Mouse (Mus musculus) ovary, adult 10 weeks (tissue): ENCODE results near the gene Tmem97. TPM values are rescaled to one million over a fixed set of nuclear protein-coding genes. Genes with fewer than 3 reads are reported as not detected.

Source experiments
- polyA plus RNA-seq: library from polyadenylated mRNA; stranded (reverse); fragments of 350-450 nt; fragmentation: Illumina TruSeq; extraction: RNeasy Lipid Tissue Mini Kit (QIAGEN cat#74804); gene quantifications from one replicate; pipeline ENCODE4 v1.2.3, GENCODE M21; 2014

The Tmem97 gene
- polyA plus RNA-seq: 27.6 TPM

DNA sequence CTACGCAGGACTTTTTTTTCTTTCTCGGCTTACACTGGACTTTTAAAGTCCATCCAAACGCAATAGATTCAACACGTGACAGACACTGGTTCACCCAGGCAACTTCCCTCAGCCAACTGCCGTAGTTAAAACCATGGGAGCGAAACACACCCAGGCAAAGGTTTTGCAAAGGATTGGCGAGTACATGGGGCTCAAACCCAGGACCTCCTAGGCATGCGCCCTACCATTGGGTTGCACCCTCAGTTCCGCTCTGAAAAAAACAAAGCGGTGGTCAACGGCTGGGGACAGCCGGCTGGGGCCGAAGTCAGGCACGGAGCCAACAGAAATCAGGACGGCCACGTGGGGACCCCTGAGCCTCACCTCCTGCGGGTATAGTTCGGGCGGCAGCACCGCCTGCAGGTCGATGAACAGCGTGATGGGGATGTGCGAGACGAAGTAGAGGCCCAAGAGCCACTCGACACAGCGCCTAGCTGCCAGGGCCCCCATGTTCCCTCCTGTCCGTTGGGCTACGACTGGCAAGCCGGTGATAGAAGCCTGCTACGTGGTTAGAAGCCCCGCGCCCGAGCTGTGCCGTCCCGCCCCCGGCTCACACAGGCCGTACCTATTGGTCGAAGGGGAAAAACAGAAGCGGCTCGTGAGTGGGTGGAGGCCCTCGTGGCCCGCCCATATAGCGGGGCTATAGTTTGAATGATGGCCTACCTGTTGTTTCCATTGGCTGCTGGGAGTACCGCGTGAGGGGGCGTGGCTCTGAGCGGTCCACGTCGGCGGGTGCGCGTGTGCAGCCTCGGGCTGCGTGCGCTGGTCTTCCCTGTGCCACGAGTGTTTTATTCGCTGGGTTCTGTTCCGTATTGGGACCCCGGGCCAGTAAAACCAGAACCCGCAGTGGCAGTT, at the start of gene Tmem97:
Gene Tmem97 (minus strand): TSS at position 610 of the 891 bp plus-strand sequence.

DNA sequence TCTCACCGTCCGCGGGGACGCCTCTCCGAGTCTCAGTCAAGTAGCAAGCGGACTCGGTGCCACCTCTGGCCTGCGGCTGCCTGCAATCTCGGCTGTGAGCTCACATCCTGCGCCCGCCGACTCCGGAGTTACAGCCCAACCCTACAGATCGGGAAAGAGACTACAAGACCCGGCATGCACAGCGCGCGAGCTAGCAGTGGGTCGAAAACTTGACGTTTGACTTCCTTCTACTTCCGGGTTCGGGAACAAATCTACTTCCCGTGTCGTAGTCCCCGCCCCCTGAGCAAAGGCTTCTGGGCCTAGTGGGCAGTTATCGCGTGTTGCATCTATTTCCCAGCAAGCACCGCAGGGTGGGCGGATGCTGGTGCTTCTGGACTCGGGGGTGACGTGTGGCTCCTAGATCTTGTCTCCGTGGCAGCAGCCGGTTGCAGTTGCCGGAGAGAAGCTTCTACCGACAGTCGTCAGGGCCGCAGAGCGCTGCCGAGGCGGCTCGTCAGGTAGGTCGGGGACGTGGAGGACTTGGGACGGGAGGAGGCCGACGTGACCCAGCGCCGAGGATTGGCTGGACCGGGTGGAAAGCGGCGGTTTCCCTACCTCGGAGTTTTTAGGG, 14.4 kb downstream of the Tmem97 start, which contains the start of the genes Tnfaip1 and Ift20:
Gene Tnfaip1 (minus strand): TSS at position 253 of the 610 bp plus-strand sequence.
Gene Ift20 (plus strand): TSS at position 282 of the 610 bp plus-strand sequence.

DNA sequence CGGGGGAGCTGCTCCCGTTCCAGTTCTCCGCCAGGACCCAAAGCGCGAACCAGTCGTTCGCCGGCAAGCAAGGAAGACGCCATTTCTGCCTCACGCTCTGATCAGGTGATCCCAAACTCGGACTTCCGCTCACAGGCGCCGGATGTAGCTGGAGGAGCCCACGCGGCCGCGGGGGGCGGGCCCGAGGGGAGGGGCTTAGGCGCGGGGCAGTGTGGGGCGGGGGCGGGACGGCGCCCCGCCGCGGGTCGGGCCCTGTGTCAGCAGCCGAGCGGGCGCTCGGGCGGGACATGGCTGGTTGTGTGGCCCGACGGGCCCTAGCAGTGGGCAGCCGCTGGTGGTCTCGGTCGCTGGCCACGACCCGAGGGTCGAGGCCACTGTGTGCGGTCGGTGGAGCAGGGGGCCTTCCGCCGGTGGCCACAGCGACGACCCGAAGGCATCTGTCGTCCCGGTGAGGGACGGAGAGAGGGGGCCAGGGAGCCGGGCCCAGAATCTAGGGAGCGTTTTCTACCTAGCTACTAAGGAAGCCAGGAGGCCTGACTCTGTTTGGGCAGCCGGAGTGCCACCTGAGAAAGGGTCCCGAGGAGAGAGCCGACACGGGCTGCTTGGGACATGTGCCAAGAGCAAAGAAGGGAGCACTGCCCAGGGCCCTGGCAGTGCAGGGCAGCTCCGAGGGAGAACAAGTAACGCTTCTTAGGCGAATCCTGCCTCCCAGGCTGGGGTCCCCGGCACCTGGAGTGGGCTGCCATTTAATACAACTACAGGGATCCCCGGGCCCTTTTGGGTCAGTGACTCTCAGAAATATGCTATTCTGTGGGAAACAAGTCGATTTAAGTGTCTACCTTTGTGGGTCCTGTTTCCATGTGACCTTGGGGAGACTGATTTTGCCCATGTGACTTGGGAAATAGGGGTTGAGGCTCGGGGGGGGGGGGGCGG, 38.3 kb downstream of the Tmem97 start, which contains the start of the genes Tmem199 and Poldip2:
Gene Tmem199 (minus strand): TSS at position 148 of the 933 bp plus-strand sequence.
Gene Poldip2 (plus strand): TSS at position 169 of the 933 bp plus-strand sequence.

DNA sequence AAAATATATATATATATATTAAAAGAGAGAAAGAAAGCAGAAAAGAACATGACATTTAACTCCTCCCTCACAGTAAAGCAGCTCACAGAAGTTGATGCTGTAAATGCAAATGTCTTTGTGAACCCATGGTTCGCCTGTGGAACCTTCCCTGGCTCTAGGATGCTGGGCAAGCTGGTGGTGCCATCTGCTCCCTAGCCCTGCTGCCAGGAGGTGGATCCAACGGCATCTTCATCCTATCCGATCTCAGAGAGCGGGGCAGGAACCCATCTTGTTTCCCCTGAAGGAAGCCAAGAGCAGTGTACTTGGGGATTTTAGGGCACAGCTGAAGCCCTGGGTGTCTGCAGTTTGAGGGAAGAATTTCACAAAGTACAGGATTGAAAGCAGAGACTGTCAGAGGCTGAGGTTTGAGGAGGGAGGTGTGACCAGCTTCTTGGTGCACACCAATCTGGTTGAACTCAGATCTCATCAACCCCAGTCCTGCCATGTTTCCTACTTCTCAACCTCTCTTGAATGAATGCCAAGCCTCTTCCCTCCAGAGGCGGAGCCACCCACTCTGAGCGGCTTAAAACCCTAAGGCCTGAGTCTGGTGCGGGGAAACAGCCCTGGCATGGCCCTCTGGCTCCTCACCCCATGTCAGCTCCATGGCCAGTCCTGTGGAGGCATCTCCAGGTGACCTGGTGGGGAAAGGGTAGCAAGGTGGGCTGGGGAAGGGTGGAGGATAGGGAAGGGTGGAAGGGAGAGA, 47.5 kb downstream of the Tmem97 start, which contains the start of gene Sebox:
Gene Sebox (plus strand): TSS at position 539 of the 742 bp plus-strand sequence.

DNA sequence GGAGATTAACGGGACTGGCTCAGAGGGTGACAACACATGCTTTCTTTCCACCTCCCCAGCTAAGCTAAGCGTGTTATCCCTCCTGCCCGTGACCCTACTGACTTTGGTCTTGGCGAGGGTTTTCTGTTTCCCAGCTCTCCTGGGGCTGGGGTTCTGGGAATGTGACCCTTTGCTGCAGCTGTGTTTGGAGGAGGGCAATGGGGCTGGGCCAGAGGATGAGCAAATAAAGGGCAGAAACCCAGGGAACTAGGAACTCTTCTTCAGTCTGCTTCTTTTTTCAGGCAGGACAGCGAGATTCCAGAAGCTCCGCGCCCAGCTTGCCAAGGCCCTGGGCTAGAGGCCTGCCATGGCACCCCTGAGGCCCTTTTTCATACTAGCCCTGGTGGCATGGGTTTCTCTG, 51.6 kb downstream of the Tmem97 start, which contains the start of gene Vtn:
Gene Vtn (plus strand): TSS at position 88 of the 400 bp plus-strand sequence.

DNA sequence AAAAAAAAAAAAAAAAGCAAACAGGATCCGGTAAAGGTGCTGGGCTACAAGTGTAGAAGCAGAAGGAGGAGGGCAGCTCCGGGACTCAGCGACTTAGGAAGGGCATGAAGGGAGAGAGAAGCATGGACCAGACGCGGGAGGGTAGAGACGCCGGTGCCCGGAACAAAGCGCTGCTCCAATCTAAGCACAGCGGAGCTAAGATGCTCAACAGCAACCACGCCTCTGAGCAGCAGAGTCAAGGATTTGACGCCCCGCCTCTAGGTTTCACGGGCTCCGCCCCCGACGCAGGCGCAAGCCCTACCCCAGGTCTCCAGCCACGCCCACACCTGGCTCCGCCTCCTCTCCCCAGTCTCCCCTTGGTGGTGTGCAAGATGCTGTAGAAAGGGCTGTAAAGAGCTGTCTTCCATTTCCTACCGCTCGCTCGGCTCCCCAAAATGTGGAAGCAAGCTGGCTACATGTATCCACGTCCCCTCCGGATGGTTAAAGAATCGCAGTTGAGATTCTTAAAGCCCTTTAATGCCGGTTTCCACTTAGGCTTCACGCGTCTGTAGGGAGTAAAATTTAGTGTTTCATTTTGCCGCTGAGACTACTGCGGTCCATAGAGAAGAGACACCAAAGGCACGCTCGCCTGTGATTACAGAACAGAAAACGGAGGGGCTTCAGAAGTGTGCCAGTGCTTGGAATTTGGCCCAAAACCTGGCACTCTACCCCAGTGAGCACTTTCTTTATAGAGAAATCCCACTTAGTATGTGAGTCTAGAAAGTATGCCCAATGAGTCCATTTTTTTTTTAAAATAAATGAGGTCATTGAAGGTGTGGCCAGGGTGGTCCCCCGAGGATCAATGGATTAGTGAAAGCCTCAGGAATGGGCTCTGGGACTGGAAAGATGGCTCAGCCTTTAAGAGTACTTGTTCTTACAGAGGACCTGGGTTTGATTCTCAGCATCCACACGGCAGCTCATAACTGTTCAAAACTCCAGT, 52.7 kb downstream of the Tmem97 start, which contains the start of gene Sarm1:
Gene Sarm1 (minus strand): TSS at position 211 of the 979 bp plus-strand sequence.

Other genes with a start within 250 kb of the Tmem97 start
- 5.2 TPM for gene Spag5, start 249.2 kb downstream of the Tmem97 start, polyA plus RNA-seq
- 16.9 TPM for gene Aldoc, start 227.8 kb downstream of the Tmem97 start, polyA plus RNA-seq
- 3.0 TPM for gene Pigs, start 222.4 kb downstream of the Tmem97 start, polyA plus RNA-seq
- 6.0 TPM for gene Unc119, start 207.3 kb downstream of the Tmem97 start, polyA plus RNA-seq
- not detected for gene Foxn1, start 164.2 kb downstream of the Tmem97 start, polyA plus RNA-seq
- gene Slc13a2, start 128.6 kb downstream of the Tmem97 start, polyA plus RNA-seq: 0.17 TPM
- 0.74 TPM for gene Slc46a1, start 85.1 kb downstream of the Tmem97 start, polyA plus RNA-seq
- not detected for gene Sarm1, start 53.0 kb downstream of the Tmem97 start, polyA plus RNA-seq
- gene Vtn, start 51.7 kb downstream of the Tmem97 start, polyA plus RNA-seq: not detected
- 0.97 TPM for gene Sebox, start 47.3 kb downstream of the Tmem97 start, polyA plus RNA-seq
- gene Tmem199, start 38.6 kb downstream of the Tmem97 start, polyA plus RNA-seq: 20.3 TPM
- gene Poldip2, start 38.6 kb downstream of the Tmem97 start, polyA plus RNA-seq: 8.2 TPM
- gene Tnfaip1, start 14.4 kb downstream of the Tmem97 start, polyA plus RNA-seq: 30.6 TPM
- gene Ift20, start 14.4 kb downstream of the Tmem97 start, polyA plus RNA-seq: 34.1 TPM
- gene Nlk, start 146.6 kb upstream of the Tmem97 start, polyA plus RNA-seq: 94.3 TPM
- gene Ccnq, start 201.0 kb upstream of the Tmem97 start, polyA plus RNA-seq: 4.8 TPM